Mouse (Mus musculus) macrophage (primary cell): ENCODE data around the gene Itga9. TPM values are rescaled to one million over a fixed set of nuclear protein-coding genes. Genes with fewer than 3 reads are reported as not detected.

ENCODE experiments used
- H3K27ac ChIP-seq: fragments of 350-480 bp; formaldehyde crosslinking; 2 replicates; pipeline ENCODE4 v1.9.0; 2021
- H3K36me3 ChIP-seq: fragments of 350-480 bp; formaldehyde crosslinking; 2 replicates; pipeline ENCODE4 v1.9.0; 2021; ENCODE audit errors: inconsistent target
- H3K4me3 ChIP-seq: fragments of 350-480 bp; formaldehyde crosslinking; 2 replicates; pipeline ENCODE4 v1.9.0; 2021; ENCODE audit errors: inconsistent target
- H3K79me2 ChIP-seq: fragments of 350-480 bp; formaldehyde crosslinking; 2 replicates; pipeline ENCODE4 v1.9.0; 2021; ENCODE audit errors: inconsistent target
- WGBS: methylation state at CpG from one replicate; pipeline ENCODE4 v1.1.7; 2026; ENCODE audit warnings: inconsistent platforms; ENCODE audit not compliant: missing documents; 5-methylcytosine and 5-hydroxymethylcytosine counted together
- polyA plus RNA-seq: library from polyadenylated mRNA; stranded (reverse); fragments of 250-400 nt; gene quantifications from 3 replicates; pipeline ENCODE4 v1.2.4, GENCODE M21; 2018; ENCODE audit warnings: inconsistent platforms

Itga9 gene
- polyA plus RNA-seq, 1 experiment from 2014 or later = 12.3 TPM

DNA sequence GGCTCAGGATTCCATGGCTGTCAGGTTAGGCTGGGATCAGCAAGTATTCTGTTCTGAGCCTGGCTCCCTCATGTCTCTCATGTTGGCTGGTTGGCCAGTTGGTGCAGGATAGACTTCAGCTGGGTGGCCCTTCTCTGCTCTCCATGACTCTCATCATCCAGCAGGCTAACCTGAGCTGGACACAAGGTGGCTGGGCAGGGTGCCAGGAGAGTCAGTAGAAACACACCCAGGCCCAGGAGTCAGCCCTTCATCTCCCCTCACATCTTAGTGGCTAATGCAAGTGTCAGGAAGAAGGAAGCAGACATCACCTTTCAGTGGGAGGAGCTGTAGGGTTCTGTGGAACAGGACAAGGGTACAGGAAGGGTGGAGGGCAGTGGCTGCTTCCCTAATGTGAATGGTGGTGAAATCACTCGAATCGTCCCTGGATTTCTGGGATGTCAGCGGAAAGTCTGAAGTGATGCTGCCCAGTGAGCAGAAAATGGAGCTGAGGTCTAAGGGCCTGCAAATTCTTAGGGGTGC is 12.3 kb downstream of the Itga9 start:
- no peak overlapping the region for H3K27ac ChIP-seq
- H3K36me3 ChIP-seq = no peaks in the 10 kb centered on the region
- H3K79me2 ChIP-seq = no peaks in the 10 kb centered on the region
- WGBS = 64% methylated on average over 3 of the region's 3 CpGs
- no peak overlapping the region for H3K4me3 ChIP-seq

DNA sequence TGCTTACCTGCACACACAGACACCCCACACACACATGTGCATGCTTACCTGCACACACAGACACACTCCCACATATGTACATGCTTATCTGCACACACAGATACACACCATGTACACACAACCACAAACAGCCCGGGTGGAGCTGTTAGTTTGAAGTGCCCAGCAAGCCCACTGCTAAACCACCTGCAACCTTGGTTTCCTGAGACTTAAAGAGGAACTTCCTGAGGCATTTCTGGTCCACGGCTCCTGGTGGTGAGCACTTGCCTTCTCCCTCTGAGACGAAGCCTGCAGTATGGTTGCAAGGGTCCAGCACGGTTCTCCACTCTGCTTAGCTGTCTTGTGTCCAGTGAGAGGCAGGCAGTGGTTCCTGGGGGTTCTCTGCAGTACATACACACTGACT is 14.3 kb downstream of the Itga9 start:
- Histone ChIP-seq H3K79me2 (no peaks in the 10 kb centered on the region), H3K27ac (no peak overlapping the region), H3K4me3 (no peak overlapping the region), H3K36me3 (no peaks in the 10 kb centered on the region)
- 8% methylated on average over 4 of the region's 4 CpGs for WGBS

DNA sequence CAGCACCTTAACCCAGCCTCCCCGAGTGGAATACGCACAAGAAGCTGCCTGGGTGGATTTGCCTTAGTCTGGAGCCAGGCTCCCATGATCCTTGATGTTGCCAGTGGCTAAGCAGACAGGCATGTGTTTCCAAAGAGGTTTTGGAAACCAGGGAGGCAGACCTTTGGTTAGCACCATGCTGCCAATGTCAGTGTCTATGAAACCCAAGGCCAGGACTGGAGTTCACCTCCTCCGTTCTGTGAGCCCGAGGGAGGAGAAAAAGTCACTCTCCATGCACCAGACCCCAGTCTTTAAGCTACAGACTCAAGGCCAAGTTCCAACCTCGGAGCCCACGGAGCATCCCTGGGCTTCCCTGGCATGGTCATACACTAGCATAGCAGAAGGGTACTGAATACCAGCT is 15.2 kb downstream of the Itga9 start:
- Histone ChIP-seq H3K27ac (no peak overlapping the region), H3K4me3 (no peak overlapping the region), H3K36me3 (no peaks in the 10 kb centered on the region), H3K79me2 (no peaks in the 10 kb centered on the region)
- 63% methylated on average over 6 of the region's 6 CpGs for WGBS

DNA sequence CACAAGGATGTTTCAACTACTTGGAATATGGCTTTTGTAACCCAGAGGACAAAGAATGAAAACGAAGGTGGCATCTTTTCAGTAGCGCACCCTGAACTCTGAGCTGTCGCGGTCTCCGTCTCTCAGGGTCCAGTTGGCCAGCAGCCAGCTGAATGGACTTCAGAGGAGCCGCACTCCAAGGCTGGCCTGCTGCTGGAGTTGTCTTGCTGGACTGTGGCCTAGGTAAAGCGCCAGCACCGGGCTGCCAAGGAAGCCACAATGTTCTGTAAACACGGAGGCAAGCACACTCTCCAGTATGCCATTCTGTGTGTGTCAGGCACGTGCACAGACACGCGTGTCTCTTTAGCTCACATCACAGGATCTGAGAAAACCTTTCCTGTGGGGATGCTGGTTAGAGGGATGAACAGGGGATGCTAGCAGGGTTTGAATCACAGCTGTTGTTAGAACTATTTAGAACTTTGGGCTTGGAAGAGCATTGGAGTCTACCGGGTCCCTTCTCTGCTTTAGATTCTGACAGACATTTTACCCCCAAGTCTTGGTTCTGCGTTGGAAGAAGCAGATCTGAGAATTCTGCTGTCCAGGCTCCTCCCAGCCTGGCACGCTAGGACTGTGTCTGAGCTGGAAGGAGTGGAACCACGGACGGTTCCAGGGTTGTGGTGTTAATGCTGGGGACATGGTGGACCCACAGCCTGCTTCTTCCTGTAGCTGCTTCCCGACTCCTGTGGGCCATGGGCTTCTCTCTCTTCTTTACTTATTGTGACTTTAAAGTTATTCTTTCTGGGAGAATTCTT is 16.1 kb downstream of the Itga9 start:
- Histone ChIP-seq H3K4me3 (no peak overlapping the region), H3K36me3 (no peaks in the 10 kb centered on the region), H3K27ac (no peak overlapping the region), H3K79me2 (no peaks in the 10 kb centered on the region)
- 83% methylated on average over 18 of the region's 18 CpGs for WGBS

DNA sequence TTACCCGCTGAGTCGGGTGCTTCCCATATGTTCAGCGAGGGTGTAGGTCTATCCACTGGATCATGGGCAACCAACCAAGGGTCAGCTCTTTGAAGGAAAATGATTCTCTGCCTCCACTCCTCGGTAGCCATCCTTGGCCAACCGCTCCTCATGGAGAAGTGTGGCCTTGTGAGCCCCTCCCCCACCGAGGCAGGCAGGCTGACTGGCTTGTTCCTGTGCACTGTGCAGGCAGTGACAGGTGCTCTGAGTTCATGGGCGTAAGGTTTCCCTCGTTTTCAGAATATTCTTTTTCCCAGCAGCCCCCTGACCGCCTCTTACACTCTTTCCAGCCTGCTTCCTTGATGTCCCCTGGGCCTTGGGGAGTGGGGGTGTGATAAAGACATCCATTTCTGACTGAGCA is 17.0 kb downstream of the Itga9 start:
- WGBS = 70% methylated on average over 9 of the region's 9 CpGs
- H3K4me3 ChIP-seq = no peak overlapping the region
- H3K36me3 ChIP-seq = no peaks in the 10 kb centered on the region
- H3K27ac ChIP-seq = no peak overlapping the region
- no peaks in the 10 kb centered on the region for H3K79me2 ChIP-seq

DNA sequence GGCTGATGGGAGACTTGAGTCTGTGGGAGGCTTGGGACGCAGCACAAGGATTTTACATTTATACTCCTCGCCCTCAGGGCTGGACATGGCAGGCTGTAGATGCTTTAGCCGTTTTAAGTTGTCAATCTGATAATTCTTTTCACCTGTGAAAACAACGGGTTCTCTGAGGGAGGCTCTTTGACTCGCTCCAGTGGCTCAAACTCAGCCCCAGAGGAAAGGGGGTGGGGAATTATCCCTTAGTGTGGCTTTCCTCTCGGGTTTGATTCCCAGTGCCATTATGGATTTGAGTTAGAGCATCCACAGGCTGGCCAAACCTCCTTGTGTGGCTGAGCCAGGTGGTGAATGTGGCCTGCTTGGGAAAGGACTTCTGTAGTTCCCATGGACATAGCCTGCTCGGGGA is 17.7 kb downstream of the Itga9 start:
- Histone ChIP-seq H3K4me3 (no peak overlapping the region), H3K79me2 (no peaks in the 10 kb centered on the region), H3K36me3 (no peaks in the 10 kb centered on the region), H3K27ac (no peak overlapping the region)
- 88% methylated on average over 7 of the region's 7 CpGs for WGBS

DNA sequence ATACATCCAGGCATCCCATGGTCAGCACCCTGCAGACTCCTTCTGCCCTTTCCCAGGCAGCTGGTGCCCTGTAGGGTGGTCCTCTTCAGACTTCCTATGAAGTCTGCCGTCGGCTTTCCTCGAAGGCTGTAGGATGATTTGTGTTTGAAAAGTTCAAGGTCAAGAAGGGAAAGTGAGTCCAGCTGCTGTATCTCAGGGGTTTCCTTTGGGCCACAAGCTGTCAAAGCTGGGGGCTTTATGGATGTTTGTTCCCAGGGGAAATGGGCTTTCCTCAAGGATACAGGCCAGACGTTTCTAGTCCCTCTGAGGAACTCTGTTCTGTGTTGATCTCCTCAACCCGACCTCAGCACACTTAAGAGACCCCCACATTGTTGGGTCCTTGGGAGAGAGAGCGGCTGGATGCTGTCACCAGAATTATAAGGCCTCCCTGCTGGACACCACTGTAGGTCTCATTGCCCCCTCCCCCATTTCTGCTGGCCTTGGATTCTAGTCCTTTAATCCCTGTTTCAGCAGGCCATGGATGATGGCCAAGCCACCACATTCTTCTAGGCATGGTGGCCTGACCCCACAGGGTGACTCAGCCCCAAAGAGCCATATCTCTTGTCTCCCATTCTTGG is 23.4 kb downstream of the Itga9 start:
- Histone ChIP-seq H3K4me3 (no peak overlapping the region), H3K79me2 (no peaks in the 10 kb centered on the region), H3K27ac (no peak overlapping the region), H3K36me3 (no peaks in the 10 kb centered on the region)
- 87% methylated on average over 6 of the region's 6 CpGs for WGBS

DNA sequence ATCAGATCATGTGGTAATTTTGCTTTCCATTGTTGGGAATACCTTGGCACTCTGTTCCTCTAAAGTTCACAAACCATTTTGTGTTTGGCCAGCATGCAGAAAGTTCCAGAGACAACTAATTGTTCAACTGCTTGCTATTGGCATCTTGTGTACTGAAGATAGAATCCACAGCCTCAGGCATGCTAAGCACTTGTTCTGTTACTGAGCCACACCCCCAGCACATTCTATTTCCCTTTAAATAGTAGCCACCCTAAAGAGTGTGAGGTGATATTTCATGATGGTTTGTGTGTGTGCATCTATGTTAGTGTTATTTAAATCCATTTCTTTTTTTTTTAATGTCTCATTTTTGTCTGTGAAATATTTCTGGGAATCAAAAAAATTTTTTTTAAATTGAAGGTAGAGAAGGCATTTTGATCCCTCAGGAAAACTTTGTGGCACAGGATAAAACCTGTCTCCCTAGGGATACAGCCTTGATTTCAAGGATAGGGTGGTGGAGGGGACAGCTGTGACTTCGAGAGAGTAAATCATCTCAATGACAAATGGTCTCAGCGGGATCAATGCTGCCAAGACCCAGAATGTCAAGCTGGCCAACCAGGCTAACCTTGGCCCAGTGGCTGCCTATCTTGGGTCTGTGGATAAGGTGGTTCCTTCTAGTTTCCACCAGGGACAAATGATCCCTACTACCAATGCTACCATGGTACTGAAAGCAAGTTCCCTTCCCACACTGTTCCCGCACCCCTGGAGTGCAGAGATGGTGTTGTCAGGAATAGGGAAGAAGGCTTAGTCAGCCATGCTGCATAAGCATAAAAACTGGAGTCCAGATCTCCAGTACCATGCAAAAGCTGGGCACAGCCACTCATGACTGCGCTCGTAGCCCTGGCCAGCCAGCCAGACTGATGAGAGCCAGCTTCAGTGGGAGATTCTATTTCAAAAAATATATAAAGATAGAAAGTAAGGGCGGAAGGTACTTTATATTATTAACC is 25.6 kb downstream of the Itga9 start:
- 42% methylated on average over 6 of the region's 6 CpGs for WGBS
- no peaks in the 10 kb centered on the region for H3K36me3 ChIP-seq
- no peak overlapping the region for H3K4me3 ChIP-seq
- peak overlapping the region; percentile 51 for H3K27ac ChIP-seq
- H3K79me2 ChIP-seq = no peaks in the 10 kb centered on the region

DNA sequence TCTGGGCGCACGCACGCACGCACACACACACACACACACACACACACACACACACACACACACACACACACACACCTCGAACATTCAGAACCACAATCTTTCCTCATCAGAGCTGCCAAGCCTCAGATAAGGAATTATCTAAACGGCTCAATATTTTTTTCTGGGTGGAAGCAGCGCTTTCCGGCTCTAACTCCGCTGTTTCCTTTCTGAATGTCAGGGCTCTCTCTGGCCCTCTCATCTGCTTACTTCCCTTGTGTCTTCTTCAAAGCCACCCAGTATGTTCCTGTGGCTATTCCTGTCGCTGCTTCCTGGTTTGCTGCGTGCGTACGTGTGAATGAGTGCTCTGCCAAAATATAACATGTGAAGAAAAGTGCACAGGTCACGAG is 26.3 kb downstream of the Itga9 start:
- 3% methylated on average over 13 of the region's 14 CpGs for WGBS
- no peaks in the 10 kb centered on the region for H3K79me2 ChIP-seq
- peak overlapping the region; percentile 51 for H3K27ac ChIP-seq
- no peaks in the 10 kb centered on the region for H3K36me3 ChIP-seq
- no peak overlapping the region for H3K4me3 ChIP-seq

DNA sequence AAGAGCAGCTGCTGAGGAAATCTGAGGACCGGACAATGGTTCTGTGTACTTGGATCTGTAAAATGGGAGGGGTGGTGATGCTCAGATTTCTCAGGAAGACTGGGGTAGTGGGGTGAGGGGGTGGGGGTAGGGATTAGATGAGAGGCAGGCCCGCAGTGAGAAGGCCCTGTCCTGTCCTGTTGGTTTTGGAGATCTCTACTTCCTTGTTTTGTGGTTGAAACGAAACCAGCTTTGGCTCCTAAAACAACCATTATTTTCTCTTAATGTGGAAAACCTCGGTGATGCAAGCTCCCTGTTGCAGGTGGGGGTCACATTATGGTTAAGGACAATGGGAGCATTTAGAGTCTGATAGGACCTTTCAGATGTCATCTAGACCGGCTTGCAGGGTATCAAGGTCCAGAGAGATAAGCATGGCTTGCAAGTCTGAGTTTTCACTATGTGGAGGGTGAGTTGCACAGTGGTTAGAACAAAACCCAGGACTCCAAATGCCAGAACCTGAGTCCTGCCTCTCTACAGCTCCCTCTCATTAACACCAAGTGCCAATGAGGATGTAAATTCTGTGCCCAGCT is 32.2 kb downstream of the Itga9 start:
- H3K36me3 ChIP-seq = no peaks in the 10 kb centered on the region
- no peak overlapping the region for H3K27ac ChIP-seq
- H3K79me2 ChIP-seq = no peaks in the 10 kb centered on the region
- WGBS = 13% methylated on average over 4 of the region's 5 CpGs
- H3K4me3 ChIP-seq = no peak overlapping the region

DNA sequence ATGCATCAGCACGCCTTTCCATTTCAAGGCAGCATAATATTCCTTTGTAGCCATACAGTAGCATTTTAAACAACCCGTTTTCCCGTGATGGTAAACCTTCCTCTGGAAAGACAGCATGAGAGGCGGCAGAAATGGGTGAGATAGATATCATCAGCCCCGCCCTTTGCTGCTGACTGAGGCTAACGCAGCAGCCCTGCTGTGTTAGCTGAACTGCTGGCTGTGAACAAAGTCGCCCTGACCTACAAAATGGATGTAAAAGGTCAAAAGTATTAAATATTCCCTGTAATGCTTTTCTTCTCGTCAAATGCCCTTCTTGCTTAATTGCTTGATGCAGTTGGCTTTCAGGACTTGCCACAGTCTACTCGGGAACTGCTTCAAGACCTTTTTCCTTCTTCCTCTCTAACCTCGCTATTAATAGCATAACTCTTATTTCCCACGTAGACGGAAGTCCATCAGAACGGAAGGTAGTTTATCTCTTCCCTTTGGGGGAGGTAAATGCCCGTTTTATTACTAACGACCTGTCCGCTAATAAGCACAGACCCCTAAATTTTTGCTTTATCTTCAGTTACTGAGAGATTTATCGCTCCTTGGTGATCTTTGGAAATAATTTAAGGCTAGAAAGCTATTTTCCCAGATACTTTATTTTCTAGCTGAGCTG is 39.3 kb downstream of the Itga9 start:
- Histone ChIP-seq H3K27ac (no peak overlapping the region), H3K79me2 (no peaks in the 10 kb centered on the region), H3K36me3 (no peaks in the 10 kb centered on the region), H3K4me3 (no peak overlapping the region)
- WGBS = 85% methylated on average over 17 of the region's 17 CpGs

DNA sequence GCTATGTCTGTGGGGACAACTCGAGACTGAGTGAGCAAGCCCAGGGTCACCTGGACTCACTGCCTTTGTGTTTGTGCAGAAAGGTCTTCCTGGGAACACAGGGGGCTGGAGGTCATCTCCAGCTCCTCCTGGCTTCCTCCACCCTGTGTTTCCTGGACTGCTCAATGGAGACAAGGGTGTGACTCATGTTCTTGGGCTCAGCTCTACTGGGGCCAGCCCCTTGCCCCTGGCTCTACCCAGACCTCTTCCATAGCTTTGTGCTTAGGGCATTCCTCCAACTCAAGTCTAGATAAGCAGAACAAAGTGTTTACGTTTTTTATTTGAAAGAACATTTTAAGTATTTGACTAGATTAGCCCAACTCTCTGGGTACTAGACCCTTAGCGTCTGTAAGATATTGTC is 41.0 kb downstream of the Itga9 start:
- 79% methylated on average over 3 of the region's 3 CpGs for WGBS
- no peaks in the 10 kb centered on the region for H3K36me3 ChIP-seq
- H3K27ac ChIP-seq = no peak overlapping the region
- no peaks in the 10 kb centered on the region for H3K79me2 ChIP-seq
- no peak overlapping the region for H3K4me3 ChIP-seq

DNA sequence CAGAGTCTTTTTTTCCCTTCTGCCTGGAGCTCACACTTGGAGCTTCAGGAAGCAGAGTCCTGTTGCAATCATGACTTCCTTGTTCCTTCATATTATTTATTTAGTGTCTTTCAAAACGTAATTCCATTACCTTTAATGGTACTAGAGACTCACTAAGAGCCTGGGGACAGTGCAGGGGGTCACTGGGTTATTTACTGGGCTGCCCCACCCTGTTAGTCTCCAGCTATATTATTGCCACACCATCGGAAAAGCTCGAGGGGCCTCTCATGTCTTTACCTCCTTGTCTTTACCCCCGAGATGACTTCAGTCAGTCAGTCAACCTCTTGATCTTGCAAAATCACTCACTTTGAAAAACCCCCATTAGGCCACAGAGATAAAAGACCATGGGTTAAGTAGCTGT is 44.5 kb downstream of the Itga9 start:
- H3K79me2 ChIP-seq = no peaks in the 10 kb centered on the region
- no peak overlapping the region for H3K4me3 ChIP-seq
- H3K27ac ChIP-seq = no peak overlapping the region
- no peaks in the 10 kb centered on the region for H3K36me3 ChIP-seq
- WGBS = 51% methylated on average over 4 of the region's 4 CpGs

DNA sequence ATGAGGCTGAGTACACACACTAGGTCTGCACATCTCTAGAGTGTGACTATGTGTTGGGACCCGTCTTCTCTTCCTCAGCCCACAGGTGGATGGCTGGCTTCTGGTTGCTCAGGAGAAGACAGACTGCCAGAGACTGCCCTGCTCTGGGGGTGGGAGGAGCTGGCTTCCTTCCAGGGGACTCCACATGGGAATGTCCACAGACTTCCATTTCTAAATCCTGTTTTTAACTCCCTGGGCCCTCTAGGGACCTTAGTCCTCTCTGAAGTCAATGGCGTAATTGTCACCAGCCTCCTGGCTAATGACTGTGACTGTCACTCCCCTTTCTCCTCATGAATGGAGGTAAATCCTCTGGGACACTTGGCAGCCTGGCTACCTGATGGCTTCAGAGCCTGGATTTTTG is 45.4 kb downstream of the Itga9 start:
- Histone ChIP-seq H3K27ac (no peak overlapping the region), H3K4me3 (no peak overlapping the region)
- 96% methylated on average over 2 of the region's 2 CpGs for WGBS

More for the DNA sequence above, 45.4 kb downstream of the Itga9 start:
- no peaks in the 10 kb centered on the region for H3K79me2 ChIP-seq
- H3K36me3 ChIP-seq = no peaks in the 10 kb centered on the region
